Comparison of ENCODE assay signal across 7 mouse cellular contexts in the genomic region with DNA sequence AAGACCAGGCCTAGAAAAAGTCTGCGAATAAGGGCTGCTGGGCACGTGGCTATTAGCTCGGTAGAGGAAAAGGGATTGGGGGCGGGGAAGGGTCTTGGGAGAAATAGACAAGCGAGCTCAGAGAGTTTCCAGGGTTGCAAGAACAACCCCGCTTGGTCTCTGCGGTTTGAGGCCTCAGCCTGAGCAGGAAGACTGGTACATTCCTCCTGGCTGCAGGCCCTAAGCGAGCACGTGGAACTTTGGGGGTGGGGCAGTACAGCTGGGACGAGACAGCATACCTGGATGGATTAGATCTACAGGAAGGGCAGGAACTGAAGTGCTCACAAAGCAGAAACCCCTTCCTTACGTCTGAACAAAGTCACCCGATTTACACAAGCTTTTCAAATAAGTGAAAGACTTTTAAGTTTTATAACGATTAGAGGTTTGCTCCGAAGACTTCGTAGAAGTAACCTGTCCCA. TPM values are rescaled to one million over a fixed set of nuclear protein-coding genes. Genes with fewer than 3 reads are reported as not detected.
DNase-seq lines count a peak whose midpoint lies in the region; ATAC-seq and TF ChIP-seq lines count a peak whose summit lies in the region.

No protein-coding gene starts in this region.

- 3% methylated on average over 15 of the region's 15 CpGs for WGBS in forebrain, embryonic 13.5 days
- WGBS in hindbrain, embryonic 12.5 days = 4% methylated on average over 15 of the region's 15 CpGs

- peak overlapping the region; percentile 73 for H3K27ac ChIP-seq in MEL (ENCODE audit: control insufficient read depth, low read depth, low read length)
- H3K27ac ChIP-seq in forebrain, embryonic 13.5 days = 0 out of 2 replicates have a peak overlapping the region, but pooled peaks have one; percentile 45
- peak overlapping the region; percentile 75; the same call in 1 of the 2 replicates for H3K27ac ChIP-seq in hindbrain, embryonic 12.5 days

- peak; percentile 83 for DNase-seq in MEL (ENCODE audit: low read depth, low spot score)
- peak; percentile 68 to 69 for DNase-seq in adrenal gland, postnatal 36 days
- DNase-seq in layer of hippocampus, postnatal 14 days (ENCODE audit: low spot score in 2 of 2) = peak; percentile 26 to 44
- DNase-seq in right cerebral cortex, postnatal 4 days = peak; percentile 23

- TF ChIP-seq CTCF in MEL (IDR thresholded peaks at IDR 0.05 in 2 of 3, conservative IDR thresholded peaks at IDR 0.05 in 1 of 3; ENCODE audit: control insufficient read depth in 1 of 3, insufficient read depth in 1 of 3, low read depth in 2 of 3, low read length in 3 of 3, poor library complexity in 1 of 3, severe bottlenecking in 1 of 3) = no peak

- no peak for TF ChIP-seq RAD21 in MEL (IDR thresholded peaks at IDR 0.05; ENCODE audit: low read depth, low read length)

- H3K9ac ChIP-seq in MEL (ENCODE audit: control insufficient read depth, low read depth, low read length, poor library complexity, severe bottlenecking) = peak overlapping the region; percentile 80
- H3K9ac ChIP-seq in forebrain, embryonic 13.5 days = peak overlapping the region; percentile 80
- peak overlapping the region; percentile 80 for H3K9ac ChIP-seq in hindbrain, embryonic 12.5 days

- peaks cover 0 to 42% of the 10 kb centered on the region in 2 experiments; a peak in 3 of 4 replicates for H3K36me3 ChIP-seq in MEL (ENCODE audit: control insufficient read depth in 1 of 2, insufficient read depth in 2 of 2, low read length in 2 of 2)
- H3K36me3 ChIP-seq in forebrain, embryonic 13.5 days (ENCODE audit: poor library complexity, severe bottlenecking) = 0 out of 2 replicates have a peak, but pooled peaks cover 3% of the 10 kb centered on the region
- H3K36me3 ChIP-seq in hindbrain, embryonic 12.5 days = peaks cover 5% of the 10 kb centered on the region; the same call in 1 of the 2 replicates

- ATAC-seq in forebrain, embryonic 13.5 days = peak; percentile 33
- ATAC-seq in hindbrain, embryonic 12.5 days (ENCODE audit: low FRiP score) = 0 out of 2 replicates have a peak, but pooled peaks have one; percentile 30
- ATAC-seq in megakaryocyte progenitor cell, adult 5-6 weeks (replicated peaks; ENCODE audit: poor library complexity) = peak; percentile 53

- peak overlapping the region; percentile 93 for H3K4me2 ChIP-seq in forebrain, embryonic 13.5 days
- H3K4me2 ChIP-seq in hindbrain, embryonic 12.5 days (replicated peaks) = peak overlapping the region; percentile 99

- TF ChIP-seq POLR2A in MEL (IDR thresholded peaks at IDR 0.05; ENCODE audit: control insufficient read depth in 1 of 2, insufficient read depth in 1 of 2, low read depth in 1 of 2, low read length in 2 of 2, poor library complexity in 1 of 2) = peak in 1 of 2 experiments; percentile 42; a peak in 1 of 4 replicates

- no peak; a peak in 1 of 4 replicates for TF ChIP-seq EP300 in MEL (IDR thresholded peaks at IDR 0.05; ENCODE audit: low read depth in 1 of 2, low read length in 2 of 2)

- peaks cover 14 to 54% of the 10 kb centered on the region in 2 experiments for H3K4me1 ChIP-seq in MEL (ENCODE audit: control insufficient read depth in 1 of 2, insufficient read depth in 2 of 2, low read length in 2 of 2)
- H3K4me1 ChIP-seq in forebrain, embryonic 13.5 days = peaks cover 41% of the 10 kb centered on the region
- peaks cover 37% of the 10 kb centered on the region for H3K4me1 ChIP-seq in hindbrain, embryonic 12.5 days

- H3K4me3 ChIP-seq in MEL (ENCODE audit: control insufficient read depth in 1 of 2, insufficient read depth in 1 of 2, low read depth in 2 of 2, low read length in 2 of 2) = peak overlapping the region; percentile 96 to 97
- H3K4me3 ChIP-seq in forebrain, embryonic 13.5 days = peak overlapping the region; percentile 63
- H3K4me3 ChIP-seq in hindbrain, embryonic 12.5 days = peak overlapping the region; percentile 69

- H3K27me3 ChIP-seq in MEL (ENCODE audit: control insufficient read depth in 1 of 2, insufficient read depth in 2 of 2, low read length in 2 of 2) = no peaks in the 10 kb centered on the region
- no peaks in the 10 kb centered on the region for H3K27me3 ChIP-seq in forebrain, embryonic 13.5 days
- H3K27me3 ChIP-seq in hindbrain, embryonic 12.5 days = no peaks in the 10 kb centered on the region; the same call in 1 of the 2 replicates

- H3K9me3 ChIP-seq in MEL (replicated peaks; ENCODE audit: insufficient read depth, low read length) = no peaks in the 10 kb centered on the region
- no peaks in the 10 kb centered on the region for H3K9me3 ChIP-seq in forebrain, embryonic 13.5 days (replicated peaks)
- H3K9me3 ChIP-seq in hindbrain, embryonic 12.5 days (replicated peaks) = no peaks in the 10 kb centered on the region

- H3K79me2 ChIP-seq in MEL (ENCODE audit: control insufficient read depth, insufficient read depth, low read length, poor library complexity) = peaks cover 40% of the 10 kb centered on the region

TF ChIP-seq in MEL, 35 proteins besides CTCF, POLR2A, EP300 and RAD21 (continues in another document):
- no peak for TF ChIP-seq TAL1 (IDR thresholded peaks at IDR 0.05; ENCODE audit: low read length)
- TF ChIP-seq NELFE (IDR thresholded peaks at IDR 0.05; ENCODE audit: low read depth, low read length) = peak; percentile 23
- TF ChIP-seq MAZ (IDR thresholded peaks at IDR 0.05; ENCODE audit: low read depth, low read length) = peak; percentile 45; the same call in 1 of the 2 replicates
- TF ChIP-seq ZC3H11A (IDR thresholded peaks at IDR 0.05; ENCODE audit: low read depth, low read length) = no peak
- TF ChIP-seq MXI1 (IDR thresholded peaks at IDR 0.05; ENCODE audit: low read depth, low read length) = peak; percentile 99
- TF ChIP-seq MEF2A (IDR thresholded peaks at IDR 0.05; ENCODE audit: extremely low read depth, insufficient replicate concordance, low read depth, low read length, poor library complexity, severe bottlenecking) = no peak
- no peak for TF ChIP-seq ZKSCAN1 (IDR thresholded peaks at IDR 0.05; ENCODE audit: low read depth, low read length)
- TF ChIP-seq SIN3A (IDR thresholded peaks at IDR 0.05; ENCODE audit: low read length) = peak; percentile 97
- TF ChIP-seq POLR2AphosphoS2 (IDR thresholded peaks at IDR 0.05; ENCODE audit: low read length) = peak; percentile 49; the same call in 1 of the 2 replicates
- TF ChIP-seq GATA1 (IDR thresholded peaks at IDR 0.05; ENCODE audit: low read depth, low read length) = 0 out of 2 replicates have a peak, but pooled peaks have one; percentile 6
- no peak for TF ChIP-seq RCOR1 (IDR thresholded peaks at IDR 0.05; ENCODE audit: low read depth, low read length)
- TF ChIP-seq BHLHE40 (IDR thresholded peaks at IDR 0.05; ENCODE audit: borderline replicate concordance, low read depth, low read length) = peak; percentile 82; the same call in 1 of the 2 replicates
- TF ChIP-seq KAT2A (conservative IDR thresholded peaks at IDR 0.05; ENCODE audit: low read depth, low read length) = peak; percentile 41; the same call in 1 of the 2 replicates
- peak; percentile 37; the same call in 1 of the 2 replicates for TF ChIP-seq TBP (IDR thresholded peaks at IDR 0.05; ENCODE audit: low read depth, low read length)
- no peak for TF ChIP-seq ZMIZ1 (IDR thresholded peaks at IDR 0.05; ENCODE audit: low read depth, low read length)
- TF ChIP-seq MAX (IDR thresholded peaks at IDR 0.05; ENCODE audit: low read length) = peak; percentile 98
- peak; percentile 54 for TF ChIP-seq TCF12 (IDR thresholded peaks at IDR 0.05; ENCODE audit: low read depth, low read length)
- TF ChIP-seq ELF1 (IDR thresholded peaks at IDR 0.05; ENCODE audit: low read depth, low read length) = peak; percentile 54; the same call in 1 of the 2 replicates
- TF ChIP-seq USF1 (IDR thresholded peaks at IDR 0.05; ENCODE audit: low read depth, low read length) = peak; percentile 77
- TF ChIP-seq MYC (IDR thresholded peaks at IDR 0.05; ENCODE audit: low read depth, low read length) = peak; percentile 99
- TF ChIP-seq CHD2 (IDR thresholded peaks at IDR 0.05; ENCODE audit: low read length) = peak; percentile 50
- TF ChIP-seq ETS1 (IDR thresholded peaks at IDR 0.05; ENCODE audit: low read depth, low read length) = peak; percentile 85

RNA-seq across cellular contexts. Expression of a gene that starts 1.2 kb away (rescaled TPM):
- 247 and 310 TPM in 2 replicates for total RNA-seq in MEL (2012; rRNA removed)
- polyA plus RNA-seq in MEL (2012; ENCODE audit: insufficient read depth in 1 of 2, insufficient read length in 2 of 2, low read depth in 1 of 2, low replicate concordance in 2 of 2, missing spikeins in 1 of 2) = 100 to 1,000 TPM in 1 of 2 experiments, not detected in 1; 303 TPM
- total RNA-seq in adrenal gland, postnatal 36 days (2021) = 10 to 100 TPM; 14.7 to 16.0 TPM
- polyA plus RNA-seq in forebrain, embryonic 13.5 days (2015; fragmentation: Nextera tagmentation; extraction: Ambion mirVana) = 239 and 277 TPM in 2 replicates
- 201 and 240 TPM in 2 replicates for polyA plus RNA-seq in hindbrain, embryonic 12.5 days (2016; fragmentation: Nextera tagmentation; extraction: Ambion mirVana)
- 10 to 100 TPM; 62.8 to 72.3 TPM for total RNA-seq in layer of hippocampus, postnatal 14 days (2021)
- 108 and 138 TPM in 2 replicates for total RNA-seq in megakaryocyte progenitor cell, adult 5-6 weeks (2015)
- total RNA-seq in megakaryocyte progenitor cell, adult 5-6 weeks (2017) = 493 and 521 TPM in 2 replicates

RNA-seq across cellular contexts. Expression of a gene that starts 43.6 kb away (rescaled TPM):
- total RNA-seq in MEL (2012; rRNA removed) = 0.03 and 0.04 TPM in 2 replicates
- polyA plus RNA-seq in MEL (2012; ENCODE audit: insufficient read depth in 1 of 2, insufficient read length in 2 of 2, low read depth in 1 of 2, low replicate concordance in 2 of 2, missing spikeins in 1 of 2) = not detected
- 1 to 10 TPM; 5.1 to 5.8 TPM for total RNA-seq in adrenal gland, postnatal 36 days (2021)
- 12.2 and 14.1 TPM in 2 replicates for polyA plus RNA-seq in forebrain, embryonic 13.5 days (2015; fragmentation: Nextera tagmentation; extraction: Ambion mirVana)
- polyA plus RNA-seq in hindbrain, embryonic 12.5 days (2016; fragmentation: Nextera tagmentation; extraction: Ambion mirVana) = 9.7 and 12.0 TPM in 2 replicates
- 10 to 100 TPM; 25.7 to 26.9 TPM for total RNA-seq in layer of hippocampus, postnatal 14 days (2021)
- 0.90 and 1.2 TPM in 2 replicates for total RNA-seq in megakaryocyte progenitor cell, adult 5-6 weeks (2015)
- total RNA-seq in megakaryocyte progenitor cell, adult 5-6 weeks (2017) = 0.54 and 0.84 TPM in 2 replicates

RNA-seq across cellular contexts. Expression of a gene that starts 58.4 kb away (rescaled TPM):
- total RNA-seq in MEL (2012; rRNA removed) = 0.12 and 0.20 TPM in 2 replicates
- under 1 TPM in 1 of 2 experiments, not detected in 1; 0.81 TPM for polyA plus RNA-seq in MEL (2012; ENCODE audit: insufficient read depth in 1 of 2, insufficient read length in 2 of 2, low read depth in 1 of 2, low replicate concordance in 2 of 2, missing spikeins in 1 of 2)
- 10 to 100 TPM in 1 of 2 experiments, 1 to 10 TPM in 1; 8.8 to 12.2 TPM for total RNA-seq in adrenal gland, postnatal 36 days (2021)
- polyA plus RNA-seq in forebrain, embryonic 13.5 days (2015; fragmentation: Nextera tagmentation; extraction: Ambion mirVana) = 2.0 and 2.4 TPM in 2 replicates
- 4.0 and 5.6 TPM in 2 replicates for polyA plus RNA-seq in hindbrain, embryonic 12.5 days (2016; fragmentation: Nextera tagmentation; extraction: Ambion mirVana)
- total RNA-seq in layer of hippocampus, postnatal 14 days (2021) = 10 to 100 TPM; 10.4 to 13.7 TPM
- 0.12 and 0.27 TPM in 2 replicates for total RNA-seq in megakaryocyte progenitor cell, adult 5-6 weeks (2015)
- total RNA-seq in megakaryocyte progenitor cell, adult 5-6 weeks (2017) = 0.21 and 0.54 TPM in 2 replicates

Comparison
In these comparisons a context has a peak if more than half of its experiments do, and no peak if none do; other contexts are left out.
1. Peak in every context shown above with its lines: DNase-seq, ATAC-seq, H3K4me3 ChIP-seq and H3K27ac ChIP-seq.
2. DNase-seq: peak in every context shown above with its lines; median percentile 83 in MEL; 68 in adrenal gland, postnatal 36 days; 35 in layer of hippocampus, postnatal 14 days; 23 in right cerebral cortex, postnatal 4 days.